Mouse (Mus musculus): ENCODE results near the gene Rbm28. TPM values are rescaled to one million over a fixed set of nuclear protein-coding genes. Genes with fewer than 3 reads are reported as not detected.

The Rbm28 gene
- polyA plus RNA-seq, 1 experiment from 2014 or later = 43.1 TPM

- no peak overlapping the region for H3K4me3 ChIP-seq (ENCODE audit: low read depth, low read length)
- no peaks in the 10 kb centered on the region for H3K27me3 ChIP-seq (ENCODE audit: control insufficient read depth, insufficient read depth, low read depth, low read length)
- no peak overlapping the region for H3K4me2 ChIP-seq (ENCODE audit: low read length)
- peaks cover 6% of the 10 kb centered on the region for H3K36me3 ChIP-seq (ENCODE audit: control insufficient read depth, insufficient read depth, low read length)
- ATAC-seq = no peak
- H3K4me1 ChIP-seq (ENCODE audit: control insufficient read depth, insufficient read depth, low read length) = no peaks in the 10 kb centered on the region
- no peaks in the 10 kb centered on the region for H3K9me3 ChIP-seq (replicated peaks; ENCODE audit: control insufficient read depth, low read length, poor library complexity, severe bottlenecking)
- over 99% methylated on average over 9 of the region's 9 CpGs for WGBS
- H3K27ac ChIP-seq (ENCODE audit: low read length) = no peak overlapping the region
- H3K9ac ChIP-seq (ENCODE audit: low read depth, low read length) = no peak overlapping the region
Measured at GRCm38 (mm10) chr6:29137441-29137840, 27.4 kb downstream of the Rbm28 start.

GRCm38 (mm10) chr6:29133100-29133499 is 31.7 kb downstream of the Rbm28 start:
- WGBS = 91% methylated on average over 9 of the region's 9 CpGs
- ATAC-seq = no peak
- Histone ChIP-seq H3K9me3 (replicated peaks; ENCODE audit: control insufficient read depth, low read length, poor library complexity, severe bottlenecking) (no peaks in the 10 kb centered on the region), H3K27ac (ENCODE audit: low read length) (no peak overlapping the region), H3K4me3 (ENCODE audit: low read depth, low read length) (no peak overlapping the region), H3K36me3 (ENCODE audit: control insufficient read depth, insufficient read depth, low read length) (peaks cover 24% of the 10 kb centered on the region), H3K4me1 (ENCODE audit: control insufficient read depth, insufficient read depth, low read length) (no peaks in the 10 kb centered on the region), H3K4me2 (ENCODE audit: low read length) (no peak overlapping the region), H3K9ac (ENCODE audit: low read depth, low read length) (no peak overlapping the region), H3K27me3 (ENCODE audit: control insufficient read depth, insufficient read depth, low read depth, low read length) (no peaks in the 10 kb centered on the region)

GRCm38 (mm10) chr6:29126878-29127426 is 37.9 kb downstream of the Rbm28 start:
- ATAC-seq = no peak
- Histone ChIP-seq H3K9me3 (replicated peaks; ENCODE audit: control insufficient read depth, low read length, poor library complexity, severe bottlenecking) (no peaks in the 10 kb centered on the region), H3K27me3 (ENCODE audit: control insufficient read depth, insufficient read depth, low read depth, low read length) (no peaks in the 10 kb centered on the region), H3K4me3 (ENCODE audit: low read depth, low read length) (no peak overlapping the region), H3K4me1 (ENCODE audit: control insufficient read depth, insufficient read depth, low read length) (no peaks in the 10 kb centered on the region), H3K27ac (ENCODE audit: low read length) (no peak overlapping the region), H3K9ac (ENCODE audit: low read depth, low read length) (no peak overlapping the region), H3K4me2 (ENCODE audit: low read length) (no peak overlapping the region), H3K36me3 (ENCODE audit: control insufficient read depth, insufficient read depth, low read length) (peaks cover 51% of the 10 kb centered on the region)
- WGBS = 96% methylated on average over 7 of the region's 7 CpGs

GRCm38 (mm10) chr6:29119990-29120389 is 44.8 kb downstream of the Rbm28 start:
- Histone ChIP-seq H3K4me1 (ENCODE audit: control insufficient read depth, insufficient read depth, low read length) (no peaks in the 10 kb centered on the region; the same call in 1 of the 2 replicates), H3K27ac (ENCODE audit: low read length) (no peak overlapping the region), H3K27me3 (ENCODE audit: control insufficient read depth, insufficient read depth, low read depth, low read length) (no peaks in the 10 kb centered on the region), H3K9ac (ENCODE audit: low read depth, low read length) (no peak overlapping the region), H3K9me3 (replicated peaks; ENCODE audit: control insufficient read depth, low read length, poor library complexity, severe bottlenecking) (no peaks in the 10 kb centered on the region), H3K36me3 (ENCODE audit: control insufficient read depth, insufficient read depth, low read length) (peaks cover 9% of the 10 kb centered on the region), H3K4me2 (ENCODE audit: low read length) (no peak overlapping the region), H3K4me3 (ENCODE audit: low read depth, low read length) (no peak overlapping the region)
- no peak for ATAC-seq
- 87% methylated on average over 13 of the region's 13 CpGs for WGBS

GRCm38 (mm10) chr6:29118963-29119362 is 45.8 kb downstream of the Rbm28 start:
- Histone ChIP-seq H3K27ac (ENCODE audit: low read length) (no peak overlapping the region), H3K9ac (ENCODE audit: low read depth, low read length) (no peak overlapping the region), H3K9me3 (replicated peaks; ENCODE audit: control insufficient read depth, low read length, poor library complexity, severe bottlenecking) (no peaks in the 10 kb centered on the region), H3K27me3 (ENCODE audit: control insufficient read depth, insufficient read depth, low read depth, low read length) (no peaks in the 10 kb centered on the region), H3K36me3 (ENCODE audit: control insufficient read depth, insufficient read depth, low read length) (peaks cover 4% of the 10 kb centered on the region; the same call in 1 of the 2 replicates), H3K4me2 (ENCODE audit: low read length) (no peak overlapping the region), H3K4me1 (ENCODE audit: control insufficient read depth, insufficient read depth, low read length) (no peaks in the 10 kb centered on the region; the same call in 1 of the 2 replicates), H3K4me3 (ENCODE audit: low read depth, low read length) (no peak overlapping the region)
- ATAC-seq = no peak
- 82% methylated on average over 4 of the region's 4 CpGs for WGBS

- H3K9ac ChIP-seq (ENCODE audit: low read depth, low read length) = no peak overlapping the region
- peaks cover 2% of the 10 kb centered on the region; the same call in 1 of the 2 replicates for H3K36me3 ChIP-seq (ENCODE audit: control insufficient read depth, insufficient read depth, low read length)
- H3K4me1 ChIP-seq (ENCODE audit: control insufficient read depth, insufficient read depth, low read length) = no peaks in the 10 kb centered on the region; the same call in 1 of the 2 replicates
- no peak overlapping the region for H3K4me3 ChIP-seq (ENCODE audit: low read depth, low read length)
- no peak for ATAC-seq
- H3K27ac ChIP-seq (ENCODE audit: low read length) = no peak overlapping the region
- no peaks in the 10 kb centered on the region for H3K9me3 ChIP-seq (replicated peaks; ENCODE audit: control insufficient read depth, low read length, poor library complexity, severe bottlenecking)
- no peaks in the 10 kb centered on the region for H3K27me3 ChIP-seq (ENCODE audit: control insufficient read depth, insufficient read depth, low read depth, low read length)
- no peak overlapping the region for H3K4me2 ChIP-seq (ENCODE audit: low read length)
Measured at GRCm38 (mm10) chr6:29118231-29118630, 46.6 kb downstream of the Rbm28 start.

GRCm38 (mm10) chr6:29117417-29118104 is 47.2 kb downstream of the Rbm28 start:
- Histone ChIP-seq H3K36me3 (ENCODE audit: control insufficient read depth, insufficient read depth, low read length) (peaks cover 2% of the 10 kb centered on the region; the same call in 1 of the 2 replicates), H3K4me3 (ENCODE audit: low read depth, low read length) (no peak overlapping the region), H3K4me1 (ENCODE audit: control insufficient read depth, insufficient read depth, low read length) (no peaks in the 10 kb centered on the region; the same call in 1 of the 2 replicates), H3K27ac (ENCODE audit: low read length) (no peak overlapping the region), H3K4me2 (ENCODE audit: low read length) (no peak overlapping the region), H3K9ac (ENCODE audit: low read depth, low read length) (no peak overlapping the region), H3K27me3 (ENCODE audit: control insufficient read depth, insufficient read depth, low read depth, low read length) (no peaks in the 10 kb centered on the region), H3K9me3 (replicated peaks; ENCODE audit: control insufficient read depth, low read length, poor library complexity, severe bottlenecking) (no peaks in the 10 kb centered on the region)
- 52% methylated on average over 7 of the region's 7 CpGs for WGBS
- peak; percentile 71 for ATAC-seq

- H3K9ac ChIP-seq (ENCODE audit: low read depth, low read length) = no peak overlapping the region
- H3K4me3 ChIP-seq (ENCODE audit: low read depth, low read length) = no peak overlapping the region
- 69% methylated on average over 7 of the region's 7 CpGs for WGBS
- no peaks in the 10 kb centered on the region for H3K36me3 ChIP-seq (ENCODE audit: control insufficient read depth, insufficient read depth, low read length)
- no peak overlapping the region for H3K27ac ChIP-seq (ENCODE audit: low read length)
- ATAC-seq = no peak
- no peaks in the 10 kb centered on the region; the same call in 1 of the 2 replicates for H3K4me1 ChIP-seq (ENCODE audit: control insufficient read depth, insufficient read depth, low read length)
- H3K27me3 ChIP-seq (ENCODE audit: control insufficient read depth, insufficient read depth, low read depth, low read length) = no peaks in the 10 kb centered on the region
- H3K9me3 ChIP-seq (replicated peaks; ENCODE audit: control insufficient read depth, low read length, poor library complexity, severe bottlenecking) = 0 out of 2 replicates have a peak, but pooled peaks cover 2% of the 10 kb centered on the region
- no peak overlapping the region for H3K4me2 ChIP-seq (ENCODE audit: low read length)
Measured at GRCm38 (mm10) chr6:29115756-29116155, 49.0 kb downstream of the Rbm28 start.

- no peaks in the 10 kb centered on the region for H3K4me1 ChIP-seq (ENCODE audit: control insufficient read depth, insufficient read depth, low read length)
- H3K9ac ChIP-seq (ENCODE audit: low read depth, low read length) = no peak overlapping the region
- no peak overlapping the region for H3K27ac ChIP-seq (ENCODE audit: low read length)
- no peaks in the 10 kb centered on the region for H3K36me3 ChIP-seq (ENCODE audit: control insufficient read depth, insufficient read depth, low read length)
- H3K4me3 ChIP-seq (ENCODE audit: low read depth, low read length) = no peak overlapping the region
- no peak for ATAC-seq
- H3K27me3 ChIP-seq (ENCODE audit: control insufficient read depth, insufficient read depth, low read depth, low read length) = no peaks in the 10 kb centered on the region
- WGBS = 94% methylated on average over 4 of the region's 4 CpGs
- 0 out of 2 replicates have a peak, but pooled peaks cover 2% of the 10 kb centered on the region for H3K9me3 ChIP-seq (replicated peaks; ENCODE audit: control insufficient read depth, low read length, poor library complexity, severe bottlenecking)
- H3K4me2 ChIP-seq (ENCODE audit: low read length) = no peak overlapping the region
Measured at GRCm38 (mm10) chr6:29111501-29111900, 53.3 kb downstream of the Rbm28 start.

Measured in midbrain, embryonic 16.5 days (tissue).